Mouse (Mus musculus) WW6 (cell line): ENCODE results near the gene Osbpl3.

ENCODE experiments used
- DNase-seq: peaks from one replicate; pipeline ENCODE4 v3.0.0-alpha.2; 2013; ENCODE audit warnings: low read depth, low spot score

Osbpl3 gene

GRCm38 (mm10) chr6:50403524-50403923, 52.5 kb downstream of the Osbpl3 start:
- DNase-seq: no peak

- no peak for DNase-seq
Measured at GRCm38 (mm10) chr6:50402872-50403271, 53.1 kb downstream of the Osbpl3 start.

- no peak for DNase-seq
Measured at GRCm38 (mm10) chr6:50400234-50400633, 55.8 kb downstream of the Osbpl3 start.

GRCm38 (mm10) chr6:50399427-50400195, 56.4 kb downstream of the Osbpl3 start:
- no peak for DNase-seq

DNA sequence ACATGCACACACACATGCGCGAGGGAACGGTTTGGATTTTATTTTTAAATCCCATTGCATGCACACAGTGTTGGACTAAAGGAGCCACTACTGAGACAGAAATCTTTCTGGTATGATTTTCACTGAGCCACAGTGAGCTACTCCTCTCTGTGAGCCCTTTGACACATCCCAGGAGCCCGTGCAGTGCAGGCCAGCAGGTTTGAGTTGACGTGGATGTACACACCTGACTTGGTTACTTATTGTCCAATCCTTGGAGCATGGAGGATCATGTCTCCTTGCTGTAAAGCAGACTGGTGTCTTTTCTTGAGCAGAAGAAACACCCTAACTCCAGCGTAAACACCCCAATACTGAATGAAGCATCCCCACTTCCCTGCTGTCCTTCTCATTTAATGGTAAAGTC, 57.7 kb downstream of the Osbpl3 start:
- no peak for DNase-seq

DNA sequence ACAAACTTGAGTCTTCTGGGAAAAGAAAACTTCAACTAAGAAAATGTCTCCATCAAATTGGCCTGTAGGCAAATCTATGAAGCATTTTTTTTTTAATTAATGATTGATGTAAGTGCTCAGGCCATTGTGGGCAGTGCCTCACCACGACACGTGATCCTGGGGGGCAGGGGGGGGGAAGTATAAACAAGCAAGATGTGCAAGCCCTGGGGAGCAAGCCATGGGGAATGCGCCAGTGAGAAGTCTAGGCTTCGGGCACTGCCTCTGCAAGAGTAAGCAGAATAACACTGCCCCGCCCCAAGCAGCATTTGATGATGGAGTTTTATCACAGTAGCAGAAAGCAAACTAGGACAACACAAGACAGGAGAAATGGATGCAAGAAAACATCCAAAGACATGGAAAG, 58.9 kb downstream of the Osbpl3 start:
- DNase-seq: no peak

- no peak for DNase-seq
Measured at GRCm38 (mm10) chr6:50395641-50396312, 60.2 kb downstream of the Osbpl3 start.

GRCm38 (mm10) chr6:50394432-50394831, 61.6 kb downstream of the Osbpl3 start:
- no peak for DNase-seq

GRCm38 (mm10) chr6:50393960-50394359, 62.0 kb downstream of the Osbpl3 start:
- DNase-seq: no peak

DNA sequence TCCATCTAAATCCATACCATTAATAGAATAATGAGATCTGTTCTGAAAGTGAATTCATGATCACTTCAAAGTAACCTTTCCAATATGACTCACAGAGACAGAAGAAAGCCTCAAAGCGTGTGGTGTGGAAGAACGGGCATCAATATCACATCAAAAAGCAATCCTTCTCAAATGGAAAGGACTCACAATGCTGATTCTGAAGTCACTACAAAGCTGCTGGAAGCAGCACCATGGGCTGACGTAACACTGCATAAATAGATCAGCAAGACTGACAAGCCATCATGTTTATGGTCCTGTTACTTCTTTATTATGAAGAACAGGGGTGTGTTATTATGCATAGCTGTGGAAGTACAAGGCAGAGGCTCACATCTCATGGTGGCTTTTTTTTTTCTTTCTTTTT, 64.0 kb downstream of the Osbpl3 start:
- no peak for DNase-seq

DNA sequence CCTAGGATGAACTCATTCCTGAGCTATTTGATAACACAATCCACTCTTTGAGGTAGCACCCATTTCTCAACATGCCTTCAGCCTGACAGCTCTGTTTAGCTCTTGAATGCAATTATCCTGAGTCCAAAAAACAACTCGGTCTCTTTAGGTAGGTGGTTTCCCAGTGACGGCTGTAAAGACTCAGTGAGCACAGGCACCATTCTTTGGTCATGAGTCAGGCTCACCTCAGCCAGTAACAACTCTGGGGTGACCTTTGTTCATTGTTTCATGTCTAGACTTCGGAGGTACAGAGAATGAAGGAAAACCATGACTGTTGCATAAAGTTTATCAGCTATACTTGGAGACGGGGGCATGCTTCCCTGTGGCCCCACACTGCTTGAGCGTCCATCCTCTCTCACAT, 65.7 kb downstream of the Osbpl3 start:
- DNase-seq: no peak

- DNase-seq: no peak
Measured at GRCm38 (mm10) chr6:50387629-50388028, 68.4 kb downstream of the Osbpl3 start.

- DNase-seq: no peak
Measured at GRCm38 (mm10) chr6:50386497-50386896, 69.5 kb downstream of the Osbpl3 start.

GRCm38 (mm10) chr6:50385451-50386013, 70.5 kb downstream of the Osbpl3 start:
- no peak for DNase-seq

GRCm38 (mm10) chr6:50382711-50383110, 73.3 kb downstream of the Osbpl3 start:
- DNase-seq: no peak

- DNase-seq: no peak
Measured at GRCm38 (mm10) chr6:50382196-50382595, 73.8 kb downstream of the Osbpl3 start.

- DNase-seq: no peak
Measured at GRCm38 (mm10) chr6:50381504-50382091, 74.4 kb downstream of the Osbpl3 start.

DNA sequence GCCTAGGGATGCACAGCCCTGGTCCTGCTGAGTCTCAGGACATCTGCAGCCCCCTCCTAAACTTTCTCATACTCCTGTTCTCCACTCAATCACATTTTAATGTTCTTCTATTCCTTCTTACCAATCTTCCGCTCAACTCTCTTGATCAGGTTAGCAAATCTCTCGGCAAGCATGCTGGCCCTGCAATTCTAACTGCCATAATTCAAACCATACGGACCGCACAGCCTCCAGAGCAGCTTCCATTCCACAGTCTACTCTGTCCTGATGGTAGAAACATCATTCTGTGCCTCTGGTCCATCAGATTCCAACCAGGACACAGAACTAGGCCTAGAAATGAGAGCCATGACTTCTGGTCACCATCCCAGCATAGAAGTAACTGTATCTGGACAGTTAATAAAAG, 76.3 kb downstream of the Osbpl3 start:
- no peak for DNase-seq

DNA sequence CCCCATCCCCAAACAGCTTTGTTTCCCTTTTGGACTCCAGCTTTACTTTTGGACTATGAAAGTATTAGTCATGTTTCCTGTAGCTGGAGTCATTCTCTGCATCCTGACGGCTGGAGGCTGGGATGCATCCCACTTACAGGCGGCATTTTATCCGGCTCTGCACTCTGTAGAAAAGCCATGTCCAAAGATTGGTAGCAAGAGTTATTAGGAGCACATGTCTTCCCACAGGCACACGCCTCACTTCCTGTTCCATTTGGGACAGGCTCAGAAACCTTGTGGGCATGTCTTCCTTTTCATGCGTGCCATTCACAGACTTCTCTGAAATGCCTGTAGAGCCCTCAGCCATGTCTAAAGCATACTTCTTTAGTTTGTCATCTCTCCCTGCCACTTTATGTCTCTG, 76.9 kb downstream of the Osbpl3 start:
- no peak for DNase-seq

DNA sequence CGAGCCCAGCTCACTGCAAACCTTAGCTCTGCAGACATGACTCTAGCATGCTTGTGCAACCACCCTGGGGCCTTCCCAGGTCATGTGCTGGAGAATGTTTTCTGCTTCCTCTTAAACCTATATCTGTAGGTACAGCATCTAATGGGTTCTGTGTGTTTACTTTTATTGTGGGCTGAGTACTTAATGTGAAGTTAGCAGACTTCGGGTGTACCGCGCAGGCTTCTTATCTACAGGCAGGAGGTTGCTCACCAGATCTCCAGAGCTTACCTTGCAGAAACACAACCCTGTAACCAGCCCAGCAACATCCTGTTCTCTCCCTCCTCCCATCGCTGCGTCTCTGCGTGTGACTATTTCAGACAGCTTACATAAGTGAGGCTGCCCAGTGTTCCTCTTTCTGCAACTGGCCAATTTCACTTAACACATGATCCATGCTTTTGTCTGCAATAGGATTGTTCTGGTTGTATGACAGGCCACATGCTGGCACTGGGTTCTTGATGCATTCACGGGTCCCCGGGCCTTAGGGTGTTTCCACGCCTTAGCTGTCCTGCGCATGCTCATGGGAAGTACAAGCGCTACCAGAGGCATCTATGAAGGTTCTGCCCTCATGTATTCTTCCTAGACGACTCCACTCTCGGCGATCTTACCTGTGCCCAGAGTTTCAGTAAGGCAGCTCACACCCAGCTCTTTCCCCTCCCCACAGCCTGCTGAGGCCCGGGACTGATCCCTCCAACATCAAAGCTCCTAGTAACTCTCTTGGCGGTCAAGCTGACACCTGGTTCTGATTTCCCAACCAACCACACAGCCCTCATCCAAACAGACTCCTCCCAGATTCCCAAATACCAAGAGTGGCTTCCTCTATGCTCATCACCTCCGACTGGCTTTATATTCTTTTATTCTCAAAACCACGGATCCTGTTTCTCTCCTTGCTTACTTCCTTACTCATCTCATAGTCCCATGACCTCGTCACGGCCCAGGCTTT, 78.0 kb downstream of the Osbpl3 start:
- DNase-seq: no peak

GRCm38 (mm10) chr6:50376684-50377083, 79.3 kb downstream of the Osbpl3 start:
- no peak for DNase-seq
